16 mouse cellular contexts compared by ENCODE assay signal in genomic region chr17:57134021-57134420, GRCm38 (mm10). TPM values are rescaled to one million over a fixed set of nuclear protein-coding genes. Genes with fewer than 3 reads are reported as not detected.
DNase-seq lines count a peak whose midpoint lies in the region; ATAC-seq and TF ChIP-seq lines count a peak whose summit lies in the region.
"Not testable (repeated sequence)": the region's sequence is repeated elsewhere in the genome, so short reads cannot be mapped to it uniquely, and the experiment has no call there.
"Had no signal": no experiment of that assay in that cellular context is flagged by ENCODE, and none has a peak within 500 bp of the region (broad histone marks: within the 10 kb centered on the region; RNA-seq: fewer than 3 reads in every experiment).

No protein-coding gene starts in this region.

- not testable (repeated sequence) for H3K4me3 ChIP-seq in CH12.LX (replicated peaks in 1 of 3; ENCODE audit: low read depth in 2 of 3, low read length in 2 of 3, poor library complexity in 1 of 3); liver, embryonic 14.5 days (ENCODE audit: insufficient read depth in 1 of 2, low read depth in 2 of 2, low read length in 2 of 2); liver, postnatal 0 days (ENCODE audit: low read depth, low read length)
- H3K4me3 ChIP-seq in MEL (ENCODE audit: control insufficient read depth in 1 of 2, insufficient read depth in 1 of 2, low read depth in 2 of 2, low read length in 2 of 2): peak overlapping the region in 1 of 2 experiments; percentile 48; a peak in 2 of 4 replicates

- not testable (repeated sequence) for H3K9ac ChIP-seq in CH12.LX (ENCODE audit: insufficient read depth, low read depth); MEL (ENCODE audit: control insufficient read depth, low read depth, low read length, poor library complexity, severe bottlenecking); liver, embryonic 14.5 days (replicated peaks); liver, postnatal 0 days (replicated peaks)

- not testable (repeated sequence) for H3K79me2 ChIP-seq in CH12.LX (replicated peaks; ENCODE audit: control insufficient read depth, extremely low read depth, insufficient read depth, poor library complexity, severe bottlenecking); MEL (ENCODE audit: control insufficient read depth, insufficient read depth, low read length, poor library complexity)

- TF ChIP-seq POLR2A in CH12.LX (IDR thresholded peaks at IDR 0.05; ENCODE audit: low read depth, low read length): not testable (repeated sequence)
- 0 out of 4 replicates have a peak, but pooled peaks of 1 of the 2 experiments have one; percentile 26 for TF ChIP-seq POLR2A in MEL (IDR thresholded peaks at IDR 0.05; ENCODE audit: control insufficient read depth in 1 of 2, insufficient read depth in 1 of 2, low read depth in 1 of 2, low read length in 2 of 2, poor library complexity in 1 of 2)

- H3K4me1 ChIP-seq in CH12.LX (ENCODE audit: control insufficient read depth in 1 of 2, insufficient read depth in 2 of 2) (peaks cover 47 to 84% of the 10 kb centered on the region in 2 experiments), MEL (ENCODE audit: control insufficient read depth in 1 of 2, insufficient read depth in 2 of 2, low read length in 2 of 2) (peaks cover 25 to 43% of the 10 kb centered on the region in 2 experiments)
- peaks cover 0 to 17% of the 10 kb centered on the region in 2 experiments; a peak in 2 of 4 replicates for H3K4me1 ChIP-seq in liver, embryonic 14.5 days (replicated peaks; ENCODE audit: control insufficient read depth in 2 of 2, insufficient read depth in 2 of 2, low read length in 1 of 2)
- H3K4me1 ChIP-seq in liver, postnatal 0 days (ENCODE audit: insufficient read depth): not testable (repeated sequence)

- not testable (repeated sequence) for TF ChIP-seq RAD21 in CH12.LX (IDR thresholded peaks at IDR 0.05; ENCODE audit: low read depth, low read length); MEL (IDR thresholded peaks at IDR 0.05; ENCODE audit: low read depth, low read length)

- WGBS in liver, embryonic 14.5 days (ENCODE audit: insufficient replicate concordance): 7% methylated on average over 3 of the region's 3 CpGs
- 13% methylated on average over 3 of the region's 3 CpGs for WGBS in liver, postnatal 0 days (ENCODE audit: insufficient replicate concordance)

- H3K9me3 ChIP-seq in CH12.LX (replicated peaks; ENCODE audit: low read length); MEL (replicated peaks; ENCODE audit: insufficient read depth, low read length); liver, embryonic 14.5 days (ENCODE audit: control insufficient read depth, low read length); liver, postnatal 0 days (ENCODE audit: low read length): not testable (repeated sequence)

- peak overlapping the region; percentile 62 for H3K27ac ChIP-seq in CH12.LX (ENCODE audit: insufficient read depth, low read depth)
- H3K27ac ChIP-seq in MEL (ENCODE audit: control insufficient read depth, low read depth, low read length): peak overlapping the region; percentile 54
- not testable (repeated sequence) for H3K27ac ChIP-seq in liver, embryonic 14.5 days; liver, postnatal 0 days (ENCODE audit: low read depth)

- not testable (repeated sequence) for H3K4me2 ChIP-seq in CH12.LX (ENCODE audit: insufficient read depth, low read depth, poor library complexity, severe bottlenecking); liver, embryonic 14.5 days (ENCODE audit: low read depth); liver, postnatal 0 days (ENCODE audit: low read depth, low read length)

- not testable (repeated sequence) for TF ChIP-seq CTCF in CH12.LX (conservative IDR thresholded peaks at IDR 0.05 in 1 of 2, IDR thresholded peaks at IDR 0.05 in 1 of 2; ENCODE audit: low read depth in 2 of 2, low read length in 2 of 2); MEL (IDR thresholded peaks at IDR 0.05 in 2 of 3, conservative IDR thresholded peaks at IDR 0.05 in 1 of 3; ENCODE audit: control insufficient read depth in 1 of 3, insufficient read depth in 1 of 3, low read depth in 2 of 3, low read length in 3 of 3, poor library complexity in 1 of 3, severe bottlenecking in 1 of 3); liver, embryonic 14.5 days (IDR thresholded peaks at IDR 0.05; ENCODE audit: low read depth); liver, postnatal 0 days (IDR thresholded peaks at IDR 0.05; ENCODE audit: low read depth)

- DNase-seq in CH12.LX (ENCODE audit: extremely low read depth); liver, embryonic 14.5 days (ENCODE audit: low read depth in 3 of 3, low spot score in 3 of 3); liver, postnatal 0 days: not testable (repeated sequence)
- peak; percentile 76 for DNase-seq in MEL (ENCODE audit: low read depth, low spot score)

- not testable (repeated sequence) for TF ChIP-seq EP300 in CH12.LX (IDR thresholded peaks at IDR 0.05; ENCODE audit: low read length)
- peak; percentile 65 to 70 for TF ChIP-seq EP300 in MEL (IDR thresholded peaks at IDR 0.05; ENCODE audit: low read depth in 1 of 2, low read length in 2 of 2)
- peak; percentile 13; the same call in 1 of the 2 replicates for TF ChIP-seq EP300 in liver, embryonic 14.5 days (IDR thresholded peaks at IDR 0.05; ENCODE audit: low read depth)
- 0 out of 2 replicates have a peak, but pooled peaks have one; percentile 15 for TF ChIP-seq EP300 in liver, postnatal 0 days (IDR thresholded peaks at IDR 0.05; ENCODE audit: low read depth)

- peaks cover 16 to 65% of the 10 kb centered on the region in 2 experiments for H3K36me3 ChIP-seq in CH12.LX (replicated peaks in 1 of 2; ENCODE audit: control insufficient read depth in 1 of 2, insufficient read depth in 1 of 2, low read length in 1 of 2)
- peaks cover 0 to 35% of the 10 kb centered on the region in 2 experiments; a peak in 2 of 4 replicates for H3K36me3 ChIP-seq in MEL (ENCODE audit: control insufficient read depth in 1 of 2, insufficient read depth in 2 of 2, low read length in 2 of 2)
- H3K36me3 ChIP-seq in liver, embryonic 14.5 days (replicated peaks; ENCODE audit: control insufficient read depth, insufficient read depth, low read depth); liver, postnatal 0 days (replicated peaks; ENCODE audit: insufficient read depth, low read length): not testable (repeated sequence)

- in situ Hi-C loops in CH12.LX (cut with MboI; ENCODE audit: low pct_ligation_motif_present, low pct_unique_long_range_greater_than_20kb, low sequenced_read_pairs): not testable (repeated sequence)

- dilution Hi-C loops in CH12.LX (cut with MboI; ENCODE audit: extremely low pct_ligation_motif_present, extremely low pct_unique_long_range_greater_than_20kb, low sequenced_read_pairs): not testable (repeated sequence)

- not testable (repeated sequence) for H3K27me3 ChIP-seq in CH12.LX (replicated peaks); MEL (ENCODE audit: control insufficient read depth in 1 of 2, insufficient read depth in 2 of 2, low read length in 2 of 2); liver, embryonic 14.5 days (ENCODE audit: control insufficient read depth, insufficient read depth, low read length); liver, postnatal 0 days (ENCODE audit: insufficient read depth, low read length)

- not testable (repeated sequence) for ATAC-seq in liver, embryonic 14.5 days (ENCODE audit: insufficient read depth); liver, postnatal 0 days

RNA-seq across cellular contexts. Expression of gene Cd70, which starts 15.6 kb away (rescaled TPM):
- total RNA-seq in CH12.LX (2012; rRNA removed) (483 and 965 TPM in 2 replicates), CH12.LX (2014; rRNA removed) (261 and 321 TPM in 2 replicates), MEL (2012; rRNA removed) (not detected in 2 replicates)
- polyA plus RNA-seq in CH12.LX (2012; ENCODE audit: insufficient read length, low read depth) (121 and 137 TPM in 2 replicates), MEL (2012; ENCODE audit: insufficient read depth in 1 of 2, insufficient read length in 2 of 2, low read depth in 1 of 2, low replicate concordance in 2 of 2, missing spikeins in 1 of 2) (not detected)
- polyA plus RNA-seq in liver, embryonic 14.5 days (2012; rRNA removed): not detected in 2 replicates
- not detected in 2 replicates for polyA plus RNA-seq in liver, embryonic 14.5 days (2014; fragmentation: Nextera tagmentation; extraction: Ambion mirVana)
- polyA plus RNA-seq in liver, postnatal 0 days (2015; fragmentation: Nextera tagmentation; extraction: Ambion mirVana): not detected in 2 replicates
- total RNA-seq: adrenal gland, adult 18-20 months; adrenal gland, adult 2 months; adrenal gland, adult 8-10 months; adrenal gland, postnatal 10 days; adrenal gland, postnatal 14 days; adrenal gland, postnatal 25 days; adrenal gland, postnatal 36 days; adrenal gland, postnatal 4 days; G1E had no signal
- polyA plus RNA-seq: adrenal gland, adult 2 months; C2C12; G1E; Patski had no signal

RNA-seq across cellular contexts. Expression of gene Tnfsf9, which starts 28.9 kb away (rescaled TPM):
- total RNA-seq in CH12.LX (2012; rRNA removed) (252 and 321 TPM in 2 replicates), CH12.LX (2014; rRNA removed) (106 and 123 TPM in 2 replicates), MEL (2012; rRNA removed) (2.0 and 2.5 TPM in 2 replicates)
- polyA plus RNA-seq in CH12.LX (2012; ENCODE audit: insufficient read length, low read depth) (129 and 137 TPM in 2 replicates), MEL (2012; ENCODE audit: insufficient read depth in 1 of 2, insufficient read length in 2 of 2, low read depth in 1 of 2, low replicate concordance in 2 of 2, missing spikeins in 1 of 2) (1 to 10 TPM in 1 of 2 experiments, not detected in 1; 3.4 TPM)
- 0.46 and 0.50 TPM in 2 replicates for polyA plus RNA-seq in liver, embryonic 14.5 days (2012; rRNA removed)
- 0.22 and 0.49 TPM in 2 replicates for polyA plus RNA-seq in liver, embryonic 14.5 days (2014; fragmentation: Nextera tagmentation; extraction: Ambion mirVana)
- 0.21 and 0.56 TPM in 2 replicates for polyA plus RNA-seq in liver, postnatal 0 days (2015; fragmentation: Nextera tagmentation; extraction: Ambion mirVana)

RNA-seq across cellular contexts. Expression of gene Tubb4a, which starts 46.4 kb away (rescaled TPM):
- 0.42 and 0.89 TPM in 2 replicates for total RNA-seq in CH12.LX (2012; rRNA removed)
- total RNA-seq in CH12.LX (2014; rRNA removed): 0.09 TPM in 1 of 2 replicates, not detected in the other
- 2.0 and 2.1 TPM in 2 replicates for polyA plus RNA-seq in CH12.LX (2012; ENCODE audit: insufficient read length, low read depth)
- total RNA-seq in MEL (2012; rRNA removed): 0.35 and 0.62 TPM in 2 replicates
- 1 to 10 TPM in 1 of 2 experiments, not detected in 1; 6.4 TPM for polyA plus RNA-seq in MEL (2012; ENCODE audit: insufficient read depth in 1 of 2, insufficient read length in 2 of 2, low read depth in 1 of 2, low replicate concordance in 2 of 2, missing spikeins in 1 of 2)
- 0.22 and 0.34 TPM in 2 replicates for polyA plus RNA-seq in liver, embryonic 14.5 days (2012; rRNA removed)
- 0.14 and 0.28 TPM in 2 replicates for polyA plus RNA-seq in liver, embryonic 14.5 days (2014; fragmentation: Nextera tagmentation; extraction: Ambion mirVana)
- polyA plus RNA-seq in liver, postnatal 0 days (2015; fragmentation: Nextera tagmentation; extraction: Ambion mirVana): 0.23 and 0.30 TPM in 2 replicates

RNA-seq across cellular contexts. Expression of gene Dennd1c, which starts 55.7 kb away (rescaled TPM):
- total RNA-seq in CH12.LX (2012; rRNA removed): 7.2 and 9.7 TPM in 2 replicates
- 6.8 and 7.1 TPM in 2 replicates for total RNA-seq in CH12.LX (2014; rRNA removed)
- polyA plus RNA-seq in CH12.LX (2012; ENCODE audit: insufficient read length, low read depth): 33.9 and 36.9 TPM in 2 replicates
- total RNA-seq in MEL (2012; rRNA removed): 3.2 and 3.8 TPM in 2 replicates
- polyA plus RNA-seq in MEL (2012; ENCODE audit: insufficient read depth in 1 of 2, insufficient read length in 2 of 2, low read depth in 1 of 2, low replicate concordance in 2 of 2, missing spikeins in 1 of 2): 10 to 100 TPM in 1 of 2 experiments, not detected in 1; 20.7 TPM
- 1.5 and 2.8 TPM in 2 replicates for polyA plus RNA-seq in liver, embryonic 14.5 days (2012; rRNA removed)
- polyA plus RNA-seq in liver, embryonic 14.5 days (2014; fragmentation: Nextera tagmentation; extraction: Ambion mirVana): 0.78 and 0.89 TPM in 2 replicates
- 3.5 and 4.9 TPM in 2 replicates for polyA plus RNA-seq in liver, postnatal 0 days (2015; fragmentation: Nextera tagmentation; extraction: Ambion mirVana)
- polyA plus RNA-seq: C2C12 had no signal

RNA-seq across cellular contexts. Expression of gene Tnfsf14, which starts 60.0 kb away (rescaled TPM):
- 14.6 and 18.1 TPM in 2 replicates for total RNA-seq in CH12.LX (2012; rRNA removed)
- total RNA-seq in CH12.LX (2014; rRNA removed): 13.6 and 15.4 TPM in 2 replicates
- polyA plus RNA-seq in CH12.LX (2012; ENCODE audit: insufficient read length, low read depth): 10.6 and 12.7 TPM in 2 replicates
- total RNA-seq in MEL (2012; rRNA removed): not detected in 2 replicates
- polyA plus RNA-seq in MEL (2012; ENCODE audit: insufficient read depth in 1 of 2, insufficient read length in 2 of 2, low read depth in 1 of 2, low replicate concordance in 2 of 2, missing spikeins in 1 of 2): not detected
- 1.5 and 1.9 TPM in 2 replicates for polyA plus RNA-seq in liver, embryonic 14.5 days (2012; rRNA removed)
- 0.51 and 0.75 TPM in 2 replicates for polyA plus RNA-seq in liver, embryonic 14.5 days (2014; fragmentation: Nextera tagmentation; extraction: Ambion mirVana)
- polyA plus RNA-seq in liver, postnatal 0 days (2015; fragmentation: Nextera tagmentation; extraction: Ambion mirVana): 1.7 and 1.9 TPM in 2 replicates
- total RNA-seq: adrenal gland, postnatal 25 days had no signal
- polyA plus RNA-seq: C2C12; cerebellum, adult 2 months; Patski had no signal

Comparison
In these comparisons a context has a peak if more than half of its experiments do, and no peak if none do; other contexts are left out.
1. RNA of gene Cd70, which starts 15.6 kb away (polyA plus RNA-seq): 121 to 137 TPM in CH12.LX; not detected in MEL, not detected in liver, embryonic 14.5 days and not detected in liver, postnatal 0 days; every median in the first group is over 100 times any median in the second.
2. RNA of gene Tnfsf9, which starts 28.9 kb away (polyA plus RNA-seq): 129 to 137 TPM in CH12.LX; 3.4 TPM in MEL, 0.21 to 0.56 TPM in liver, postnatal 0 days and 0.22 to 0.50 TPM in liver, embryonic 14.5 days; every median in the first group is over 10 times any median in the second.